Mouse (Mus musculus) 3T3-L1 (cell line): ENCODE data around the gene Setd2.

Source experiments
- DNase-seq: peaks from one replicate; pipeline ENCODE4 v3.0.0-alpha.2; 2015; ENCODE audit warnings: low read depth, low spot score

Gene Setd2

GRCm38 (mm10) chr9:110532538-110533291 lies at the start of gene Setd2:
Gene Setd2 (plus strand): TSS chr9:110532597.
- peak; percentile 45 for DNase-seq

- no peak for DNase-seq
These were observed 43.6 kb upstream of the Setd2 start for GRCm38 (mm10) chr9:110488841-110489240.

- DNase-seq = peak; percentile 25
These were observed 41.5 kb upstream of the Setd2 start for GRCm38 (mm10) chr9:110490913-110491312.

GRCm38 (mm10) chr9:110525737-110526136 lies 6.7 kb upstream of the Setd2 start:
- DNase-seq = no peak

- no peak for DNase-seq
These were observed 3.2 kb upstream of the Setd2 start for GRCm38 (mm10) chr9:110529002-110529737.

GRCm38 (mm10) chr9:110530650-110531049 lies 1.7 kb upstream of the Setd2 start:
- DNase-seq = no peak

- peak; percentile 27 for DNase-seq
These were observed 1.1 kb upstream of the Setd2 start for GRCm38 (mm10) chr9:110531151-110531791.

- DNase-seq = peak; percentile 88
These were observed 395 bp upstream of the Setd2 start for GRCm38 (mm10) chr9:110531914-110532489.

GRCm38 (mm10) chr9:110533645-110534044 lies 1.2 kb downstream of the Setd2 start:
- DNase-seq = peak; percentile 11

GRCm38 (mm10) chr9:110535114-110535513 lies 2.7 kb downstream of the Setd2 start:
- DNase-seq = no peak

GRCm38 (mm10) chr9:110536636-110537035 lies 4.2 kb downstream of the Setd2 start:
- no peak for DNase-seq

GRCm38 (mm10) chr9:110538511-110538910 lies 6.1 kb downstream of the Setd2 start:
- no peak for DNase-seq

GRCm38 (mm10) chr9:110541988-110542387 lies 9.6 kb downstream of the Setd2 start:
- DNase-seq = no peak

- DNase-seq = no peak
These were observed 15.9 kb downstream of the Setd2 start for GRCm38 (mm10) chr9:110548261-110548660.

- peak; percentile 29 for DNase-seq
These were observed 35.9 kb downstream of the Setd2 start for GRCm38 (mm10) chr9:110568309-110568708.

GRCm38 (mm10) chr9:110582161-110582560 lies 49.8 kb downstream of the Setd2 start:
- no peak for DNase-seq

GRCm38 (mm10) chr9:110583521-110583920 lies 51.1 kb downstream of the Setd2 start:
- DNase-seq = no peak

GRCm38 (mm10) chr9:110611471-110611870 lies 79.1 kb downstream of the Setd2 start:
- DNase-seq = no peak

GRCm38 (mm10) chr9:110617081-110617480 lies 84.7 kb downstream of the Setd2 start:
- no peak for DNase-seq

GRCm38 (mm10) chr9:110620180-110620579 lies 87.8 kb downstream of the Setd2 start:
- peak; percentile 45 for DNase-seq

GRCm38 (mm10) chr9:110620685-110621084 lies 88.3 kb downstream of the Setd2 start:
- no peak for DNase-seq

GRCm38 (mm10) chr9:110622621-110623219 lies 90.3 kb downstream of the Setd2 start:
- DNase-seq = peak; percentile 26
